Mouse (Mus musculus) heart, postnatal 0 days (tissue): ENCODE results near the gene Ift22.

ENCODE experiments used
- CTCF ChIP-seq: IDR thresholded peaks from 2 replicates; pipeline ENCODE4 v1.5.1; 2016; ENCODE audit warnings: antibody characterized with exemption, control low read depth, low read depth
- EP300 ChIP-seq: IDR thresholded peaks from 2 replicates; pipeline ENCODE4 v1.6.1; 2016; ENCODE audit warnings: antibody characterized with exemption, low read depth

DNA sequence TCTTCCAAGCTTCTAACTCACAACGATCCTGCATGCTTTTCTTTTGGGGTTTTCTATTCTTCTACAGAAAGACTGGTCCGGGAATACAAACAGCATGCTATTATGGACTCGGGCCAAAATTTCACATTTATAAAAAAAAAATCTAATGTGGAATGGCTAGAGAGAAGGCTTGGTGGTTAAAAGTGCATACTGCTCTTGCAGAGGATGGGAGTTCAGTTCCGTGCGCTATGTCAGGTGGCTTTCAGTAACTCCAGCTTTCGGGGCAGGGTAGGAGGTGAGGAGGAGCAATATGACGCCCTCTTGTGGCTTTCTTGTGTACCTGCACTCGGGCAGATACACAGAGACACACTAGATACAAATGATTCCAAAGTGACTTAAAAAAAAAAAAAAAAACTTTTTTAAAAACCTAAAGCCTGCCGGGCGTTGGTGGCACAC lies 12.4 kb upstream of the Ift22 start:
- TF ChIP-seq CTCF (no peak), EP300 (no peak)
